Mouse (Mus musculus) testis, adult 2 months (tissue): ENCODE results near the gene Srsf5.

Source experiments
- CTCF ChIP-seq: fragments of 200-500 bp; IDR thresholded peaks from 2 replicates; pipeline ENCODE4 v1.5.1; 2012; ENCODE audit warnings: low read depth, mild to moderate bottlenecking, inconsistent platforms, low read length, moderate library complexity; ENCODE audit not compliant: control insufficient read depth, insufficient read depth, insufficient replicate concordance
- POLR2A ChIP-seq: fragments of 200-500 bp; IDR thresholded peaks from 2 replicates; pipeline ENCODE4 v1.6.1; 2012; ENCODE audit warnings: low read depth, mild to moderate bottlenecking, inconsistent platforms, low read length, moderate library complexity; ENCODE audit not compliant: control insufficient read depth

DNA sequence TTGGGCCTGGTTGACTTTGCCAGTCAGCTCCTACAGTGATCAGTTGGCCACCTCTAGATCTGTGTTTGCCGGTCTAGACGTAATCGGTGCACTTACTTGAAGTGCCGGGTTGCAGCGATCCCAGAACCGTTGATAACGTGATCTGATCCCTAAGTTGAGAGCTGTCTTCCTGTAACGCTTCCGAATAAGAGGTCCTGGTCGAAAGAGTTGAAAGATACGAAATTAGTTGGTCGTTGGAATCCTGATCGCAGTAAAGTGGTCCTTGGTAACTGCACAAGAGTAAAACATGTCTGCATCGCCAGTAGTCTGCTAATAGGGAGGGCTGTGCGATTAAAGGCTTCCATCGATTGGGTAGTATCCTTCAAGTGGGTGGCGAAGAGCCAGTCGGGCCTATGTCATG is 2.9 kb downstream of the Srsf5 start:
- TF ChIP-seq CTCF (no peak), POLR2A (no peak)
